Mouse (Mus musculus): ENCODE results near the gene Tnrc6b. TPM values are rescaled to one million over a fixed set of nuclear protein-coding genes. Genes with fewer than 3 reads are reported as not detected.

Tnrc6b gene
- total RNA-seq, 1 experiment from 2014 or later = 42.3 TPM

- no peak for ATAC-seq (replicated peaks; ENCODE audit: insufficient number of reproducible peaks, low FRiP score, low TSS enrichment, poor library complexity, severe bottlenecking)
Measured at GRCm38 (mm10) chr15:80975666-80976065, 264.6 kb downstream of the Tnrc6b start.

GRCm38 (mm10) chr15:80977620-80978334 lies 266.7 kb downstream of the Tnrc6b start, which contains the start of gene Sgsm3:
Sgsm3 (plus strand) TSS chr15:80977765.
- ATAC-seq (replicated peaks; ENCODE audit: insufficient number of reproducible peaks, low FRiP score, low TSS enrichment, poor library complexity, severe bottlenecking) = peak; percentile 69

- ATAC-seq (replicated peaks; ENCODE audit: insufficient number of reproducible peaks, low FRiP score, low TSS enrichment, poor library complexity, severe bottlenecking) = no peak
Measured at GRCm38 (mm10) chr15:80979611-80980010, 268.5 kb downstream of the Tnrc6b start.

GRCm38 (mm10) chr15:80981176-80981575 lies 270.1 kb downstream of the Tnrc6b start:
- ATAC-seq (replicated peaks; ENCODE audit: insufficient number of reproducible peaks, low FRiP score, low TSS enrichment, poor library complexity, severe bottlenecking) = no peak

GRCm38 (mm10) chr15:80983264-80983663 lies 272.2 kb downstream of the Tnrc6b start:
- no peak for ATAC-seq (replicated peaks; ENCODE audit: insufficient number of reproducible peaks, low FRiP score, low TSS enrichment, poor library complexity, severe bottlenecking)

- ATAC-seq (replicated peaks; ENCODE audit: insufficient number of reproducible peaks, low FRiP score, low TSS enrichment, poor library complexity, severe bottlenecking) = no peak
Measured at GRCm38 (mm10) chr15:80988331-80988730, 277.2 kb downstream of the Tnrc6b start.

GRCm38 (mm10) chr15:80989712-80990111 lies 278.6 kb downstream of the Tnrc6b start:
- 0 out of 2 replicates have a peak, but pooled peaks have one; percentile 40 for ATAC-seq (replicated peaks; ENCODE audit: insufficient number of reproducible peaks, low FRiP score, low TSS enrichment, poor library complexity, severe bottlenecking)

Other genes starting within 250 kb of the Tnrc6b start
- not detected in 3 replicates for gene Enthd1, start 146.2 kb upstream of the Tnrc6b start, total RNA-seq (2017)
- gene Grap2, start 138.7 kb upstream of the Tnrc6b start, total RNA-seq (2017) = 25.6 to 67.0 TPM (median 29.1 TPM) in 3 replicates
- gene Fam83f, start 39.5 kb upstream of the Tnrc6b start, total RNA-seq (2017) = 0.10 to 0.57 TPM in 2 of 3 replicates, not detected in the other
- gene Adsl, start 237.2 kb downstream of the Tnrc6b start, total RNA-seq (2017) = 34.9 to 79.3 TPM (median 51.4 TPM) in 3 replicates